Mouse (Mus musculus): ENCODE results near the gene Slc6a20b.

The Slc6a20b gene

GRCm38 (mm10) chr9:123632281-123632680 lies at the start of gene Slc6a20b:
Gene Slc6a20b, minus strand, starts transcription at chr9:123632565.
- in situ Hi-C loops (cut with MboI, MseI), result no loop called here

GRCm38 (mm10) chr9:123679198-123679597 lies 46.8 kb upstream of the Slc6a20b start:
- in situ Hi-C loops (cut with MboI, MseI), result no loop called here

- in situ Hi-C loops (cut with MboI, MseI), result no loop called here
These were observed 46.2 kb upstream of the Slc6a20b start, which contains the start of the genes Ccr9 and Slc6a20a for GRCm38 (mm10) chr9:123678327-123679105. Gene Ccr9, plus strand, starts transcription at chr9:123678439. Gene Slc6a20a, minus strand, starts transcription at chr9:123678885.

GRCm38 (mm10) chr9:123665645-123666044 lies 33.3 kb upstream of the Slc6a20b start:
- in situ Hi-C loops (cut with MboI, MseI), result no loop called here

- in situ Hi-C loops (cut with MboI, MseI), result loop anchor here (5.0 kb wide), 1 partner anchor 597 kb away; no protein-coding TSS in a partner anchor
These were observed 27.8 kb upstream of the Slc6a20b start for GRCm38 (mm10) chr9:123659986-123660676.

GRCm38 (mm10) chr9:123658981-123659380 lies 26.6 kb upstream of the Slc6a20b start:
- in situ Hi-C loops (cut with MboI, MseI), result loop anchor here (5.0 kb wide), 1 partner anchor 598 kb away; no protein-coding TSS in a partner anchor

- in situ Hi-C loops (cut with MboI, MseI), result loop anchor here (5.0 kb wide), 1 partner anchor 600 kb away; no protein-coding TSS in a partner anchor
These were observed 25.1 kb upstream of the Slc6a20b start for GRCm38 (mm10) chr9:123657457-123657856.

GRCm38 (mm10) chr9:123651369-123651768 lies 19.0 kb upstream of the Slc6a20b start:
- in situ Hi-C loops (cut with MboI, MseI), result no loop called here

- in situ Hi-C loops (cut with MboI, MseI), result no loop called here
These were observed 17.6 kb upstream of the Slc6a20b start for GRCm38 (mm10) chr9:123649785-123650511.

- in situ Hi-C loops (cut with MboI, MseI), result no loop called here
These were observed 7.7 kb upstream of the Slc6a20b start for GRCm38 (mm10) chr9:123640106-123640505.

GRCm38 (mm10) chr9:123638668-123639089 lies 6.3 kb upstream of the Slc6a20b start:
- in situ Hi-C loops (cut with MboI, MseI), result loop anchor here (5.0 kb wide), 1 partner anchor 41 kb away; no protein-coding TSS in a partner anchor

- in situ Hi-C loops (cut with MboI, MseI), result loop anchor here (5.0 kb wide), 1 partner anchor 41 kb away; no protein-coding TSS in a partner anchor
These were observed 5.9 kb upstream of the Slc6a20b start for GRCm38 (mm10) chr9:123638231-123638630.

- in situ Hi-C loops (cut with MboI, MseI), result loop anchor here (5.0 kb wide), 1 partner anchor 39 kb away; no protein-coding TSS in a partner anchor
These were observed 4.4 kb upstream of the Slc6a20b start for GRCm38 (mm10) chr9:123636771-123637170.

- in situ Hi-C loops (cut with MboI, MseI), result no loop called here
These were observed 628 bp upstream of the Slc6a20b start for GRCm38 (mm10) chr9:123632993-123633392.

GRCm38 (mm10) chr9:123631666-123632065 lies 699 bp downstream of the Slc6a20b start:
- in situ Hi-C loops (cut with MboI, MseI), result no loop called here

GRCm38 (mm10) chr9:123625821-123626220 lies 6.5 kb downstream of the Slc6a20b start:
- in situ Hi-C loops (cut with MboI, MseI), result no loop called here

GRCm38 (mm10) chr9:123624741-123625140 lies 7.6 kb downstream of the Slc6a20b start:
- in situ Hi-C loops (cut with MboI, MseI), result no loop called here

GRCm38 (mm10) chr9:123620311-123621098 lies 11.9 kb downstream of the Slc6a20b start:
- in situ Hi-C loops (cut with MboI, MseI), result no loop called here

GRCm38 (mm10) chr9:123601529-123601928 lies 30.8 kb downstream of the Slc6a20b start:
- in situ Hi-C loops (cut with MboI, MseI), result no loop called here

- in situ Hi-C loops (cut with MboI, MseI), result loop anchor here (5.0 kb wide), 1 partner anchor 40 kb away; no protein-coding TSS in a partner anchor
These were observed 35.0 kb downstream of the Slc6a20b start for GRCm38 (mm10) chr9:123597376-123597775.

GRCm38 (mm10) chr9:123596910-123597309 lies 35.5 kb downstream of the Slc6a20b start:
- in situ Hi-C loops (cut with MboI, MseI), result loop anchor here (5.0 kb wide), 1 partner anchor 40 kb away; no protein-coding TSS in a partner anchor

All from regulatory T cell (primary cell).